Mouse (Mus musculus): ENCODE measurements around the gene Dclre1c. TPM values are rescaled to one million over a fixed set of nuclear protein-coding genes. Genes with fewer than 3 reads are reported as not detected.

Dclre1c gene
- polyA plus RNA-seq, 1 experiment = 1.5 TPM

- no peak overlapping the region for H3ac ChIP-seq (ENCODE audit: control insufficient read depth, insufficient read length)
- H3K27me3 ChIP-seq (ENCODE audit: control insufficient read depth, insufficient read depth, insufficient read length) = no peaks in the 10 kb centered on the region
- H3K4me3 ChIP-seq = no peak overlapping the region
- no peaks in the 10 kb centered on the region for H3K79me2 ChIP-seq (ENCODE audit: control insufficient read depth, insufficient read depth)
- H3K36me3 ChIP-seq (ENCODE audit: control insufficient read depth, insufficient read depth) = peaks cover 3% of the 10 kb centered on the region
- H3K4me2 ChIP-seq (ENCODE audit: low read depth) = no peak overlapping the region
- TF ChIP-seq TCF3 (IDR thresholded peaks at IDR 0.05; ENCODE audit: insufficient read length, low read depth) = no peak
- TF ChIP-seq MYOG (IDR thresholded peaks at IDR 0.05; ENCODE audit: control insufficient read depth in 1 of 3, insufficient read depth in 1 of 3, insufficient read length in 2 of 3, low read depth in 2 of 3) = no peak
- TF ChIP-seq E2F4 (IDR thresholded peaks at IDR 0.05; ENCODE audit: insufficient read depth) = no peak
- no peak for TF ChIP-seq REST (IDR thresholded peaks at IDR 0.05; ENCODE audit: insufficient read depth, insufficient read length)
- TF ChIP-seq SRF (IDR thresholded peaks at IDR 0.05; ENCODE audit: control insufficient read depth, insufficient read length, low read depth) = no peak
- TF ChIP-seq MYOD1 (IDR thresholded peaks at IDR 0.05; ENCODE audit: control insufficient read depth in 1 of 3, insufficient read length in 2 of 3, low read depth in 2 of 3) = no peak
- no peak for TF ChIP-seq POLR2A (IDR thresholded peaks at IDR 0.05; ENCODE audit: insufficient read length, low read depth)
- TF ChIP-seq MAX (IDR thresholded peaks at IDR 0.05; ENCODE audit: low read depth) = no peak
- no peak for TF ChIP-seq POLR2AphosphoS2 (IDR thresholded peaks at IDR 0.05; ENCODE audit: insufficient read length, low read depth)
- TF ChIP-seq TCF12 (IDR thresholded peaks at IDR 0.05; ENCODE audit: insufficient read depth, poor library complexity, severe bottlenecking) = no peak
- no peak for TF ChIP-seq CEBPB (IDR thresholded peaks at IDR 0.05; ENCODE audit: insufficient read depth, poor library complexity, severe bottlenecking)
Measured at GRCm38 (mm10) chr2:3430956-3431355, 7.0 kb downstream of the Dclre1c start.

GRCm38 (mm10) chr2:3435369-3436061 lies 11.6 kb downstream of the Dclre1c start:
- TF ChIP-seq MYOD1 (IDR thresholded peaks at IDR 0.05; ENCODE audit: control insufficient read depth in 1 of 3, insufficient read length in 2 of 3, low read depth in 2 of 3) (no peak), SRF (IDR thresholded peaks at IDR 0.05; ENCODE audit: control insufficient read depth, insufficient read length, low read depth) (no peak), USF1 (IDR thresholded peaks at IDR 0.05; ENCODE audit: low read depth) (no peak), MAX (IDR thresholded peaks at IDR 0.05; ENCODE audit: low read depth) (no peak), POLR2AphosphoS2 (IDR thresholded peaks at IDR 0.05; ENCODE audit: insufficient read length, low read depth) (no peak), MYOG (IDR thresholded peaks at IDR 0.05; ENCODE audit: control insufficient read depth in 1 of 3, insufficient read depth in 1 of 3, insufficient read length in 2 of 3, low read depth in 2 of 3) (no peak), E2F4 (IDR thresholded peaks at IDR 0.05; ENCODE audit: insufficient read depth) (no peak), TCF12 (IDR thresholded peaks at IDR 0.05; ENCODE audit: insufficient read depth, poor library complexity, severe bottlenecking) (no peak), TCF3 (IDR thresholded peaks at IDR 0.05; ENCODE audit: insufficient read length, low read depth) (no peak), CEBPB (IDR thresholded peaks at IDR 0.05; ENCODE audit: insufficient read depth, poor library complexity, severe bottlenecking) (no peak), POLR2A (IDR thresholded peaks at IDR 0.05; ENCODE audit: insufficient read length, low read depth) (no peak), REST (IDR thresholded peaks at IDR 0.05; ENCODE audit: insufficient read depth, insufficient read length) (no peak)
- no peaks in the 10 kb centered on the region for H3K27me3 ChIP-seq (ENCODE audit: control insufficient read depth, insufficient read depth, insufficient read length)
- no peaks in the 10 kb centered on the region for H3K79me2 ChIP-seq (ENCODE audit: control insufficient read depth, insufficient read depth)
- no peak overlapping the region for H3K4me3 ChIP-seq
- H3K4me2 ChIP-seq (ENCODE audit: low read depth) = no peak overlapping the region
- no peak overlapping the region for H3ac ChIP-seq (ENCODE audit: control insufficient read depth, insufficient read length)
- peaks cover 4% of the 10 kb centered on the region for H3K36me3 ChIP-seq (ENCODE audit: control insufficient read depth, insufficient read depth)

- Histone ChIP-seq H3K4me2 (ENCODE audit: low read depth) (no peak overlapping the region), H3K36me3 (ENCODE audit: control insufficient read depth, insufficient read depth) (peaks cover 12% of the 10 kb centered on the region), H3ac (ENCODE audit: control insufficient read depth, insufficient read length) (no peak overlapping the region), H3K27me3 (ENCODE audit: control insufficient read depth, insufficient read depth, insufficient read length) (no peaks in the 10 kb centered on the region), H3K4me3 (no peak overlapping the region), H3K79me2 (ENCODE audit: control insufficient read depth, insufficient read depth) (no peaks in the 10 kb centered on the region)
- TF ChIP-seq TCF12 (IDR thresholded peaks at IDR 0.05; ENCODE audit: insufficient read depth, poor library complexity, severe bottlenecking) = no peak
- TF ChIP-seq POLR2A (IDR thresholded peaks at IDR 0.05; ENCODE audit: insufficient read length, low read depth) = no peak
- TF ChIP-seq MAX (IDR thresholded peaks at IDR 0.05; ENCODE audit: low read depth) = no peak
- TF ChIP-seq TCF3 (IDR thresholded peaks at IDR 0.05; ENCODE audit: insufficient read length, low read depth) = no peak
- TF ChIP-seq SRF (IDR thresholded peaks at IDR 0.05; ENCODE audit: control insufficient read depth, insufficient read length, low read depth) = no peak
- TF ChIP-seq REST (IDR thresholded peaks at IDR 0.05; ENCODE audit: insufficient read depth, insufficient read length) = no peak
- TF ChIP-seq MYOG (IDR thresholded peaks at IDR 0.05; ENCODE audit: control insufficient read depth in 1 of 3, insufficient read depth in 1 of 3, insufficient read length in 2 of 3, low read depth in 2 of 3) = no peak
- TF ChIP-seq POLR2AphosphoS2 (IDR thresholded peaks at IDR 0.05; ENCODE audit: insufficient read length, low read depth) = no peak
- no peak for TF ChIP-seq CEBPB (IDR thresholded peaks at IDR 0.05; ENCODE audit: insufficient read depth, poor library complexity, severe bottlenecking)
- no peak for TF ChIP-seq E2F4 (IDR thresholded peaks at IDR 0.05; ENCODE audit: insufficient read depth)
- TF ChIP-seq USF1 (IDR thresholded peaks at IDR 0.05; ENCODE audit: low read depth) = no peak
- TF ChIP-seq MYOD1 (IDR thresholded peaks at IDR 0.05; ENCODE audit: control insufficient read depth in 1 of 3, insufficient read length in 2 of 3, low read depth in 2 of 3) = no peak
Measured at GRCm38 (mm10) chr2:3437956-3438355, 14.0 kb downstream of the Dclre1c start.

- Histone ChIP-seq H3K4me2 (ENCODE audit: low read depth) (no peak overlapping the region), H3K36me3 (ENCODE audit: control insufficient read depth, insufficient read depth) (peaks cover 17% of the 10 kb centered on the region), H3K4me3 (no peak overlapping the region), H3K79me2 (ENCODE audit: control insufficient read depth, insufficient read depth) (no peaks in the 10 kb centered on the region), H3ac (ENCODE audit: control insufficient read depth, insufficient read length) (no peak overlapping the region), H3K27me3 (ENCODE audit: control insufficient read depth, insufficient read depth, insufficient read length) (no peaks in the 10 kb centered on the region)
- TF ChIP-seq MAX (IDR thresholded peaks at IDR 0.05; ENCODE audit: low read depth) (no peak), E2F4 (IDR thresholded peaks at IDR 0.05; ENCODE audit: insufficient read depth) (no peak), POLR2AphosphoS2 (IDR thresholded peaks at IDR 0.05; ENCODE audit: insufficient read length, low read depth) (no peak), USF1 (IDR thresholded peaks at IDR 0.05; ENCODE audit: low read depth) (no peak), REST (IDR thresholded peaks at IDR 0.05; ENCODE audit: insufficient read depth, insufficient read length) (no peak), SRF (IDR thresholded peaks at IDR 0.05; ENCODE audit: control insufficient read depth, insufficient read length, low read depth) (no peak), CEBPB (IDR thresholded peaks at IDR 0.05; ENCODE audit: insufficient read depth, poor library complexity, severe bottlenecking) (no peak), TCF12 (IDR thresholded peaks at IDR 0.05; ENCODE audit: insufficient read depth, poor library complexity, severe bottlenecking) (no peak), MYOD1 (IDR thresholded peaks at IDR 0.05; ENCODE audit: control insufficient read depth in 1 of 3, insufficient read length in 2 of 3, low read depth in 2 of 3) (no peak), TCF3 (IDR thresholded peaks at IDR 0.05; ENCODE audit: insufficient read length, low read depth) (no peak), POLR2A (IDR thresholded peaks at IDR 0.05; ENCODE audit: insufficient read length, low read depth) (no peak), MYOG (IDR thresholded peaks at IDR 0.05; ENCODE audit: control insufficient read depth in 1 of 3, insufficient read depth in 1 of 3, insufficient read length in 2 of 3, low read depth in 2 of 3) (no peak)
Measured at GRCm38 (mm10) chr2:3444206-3444605, 20.3 kb downstream of the Dclre1c start.
